ENCODE assay signal across 10 mouse cellular contexts in genomic region chr12:103314640-103315361, GRCm38 (mm10). TPM values are rescaled to one million over a fixed set of nuclear protein-coding genes. Genes with fewer than 3 reads are reported as not detected.
DNase-seq lines count a peak whose midpoint lies in the region; ATAC-seq and TF ChIP-seq lines count a peak whose summit lies in the region.
"Had no signal": no experiment of that assay in that cellular context is flagged by ENCODE, and none has a peak within 500 bp of the region (broad histone marks: within the 10 kb centered on the region; RNA-seq: fewer than 3 reads in every experiment).

No protein-coding gene starts in this region.

- no peak overlapping the region for H3K4me3 ChIP-seq in intestine, embryonic 14.5 days (ENCODE audit: low read depth, low read length)
- H3K4me3 ChIP-seq in intestine, postnatal 0 days (ENCODE audit: low read depth, low read length): no peak overlapping the region
- H3K4me3 ChIP-seq in forebrain, embryonic 11.5 days (ENCODE audit: low read depth, low read length): peak overlapping the region; percentile 45

- peaks cover 33% of the 10 kb centered on the region for H3K27me3 ChIP-seq in intestine, embryonic 14.5 days (replicated peaks; ENCODE audit: control insufficient read depth, insufficient read depth, low read length)
- H3K27me3 ChIP-seq in intestine, postnatal 0 days (replicated peaks; ENCODE audit: control insufficient read depth, insufficient read depth, low read length): peaks cover 4% of the 10 kb centered on the region; the same call in 1 of the 2 replicates
- no peaks in the 10 kb centered on the region; the same call in 1 of the 2 replicates for H3K27me3 ChIP-seq in forebrain, embryonic 11.5 days (ENCODE audit: control insufficient read depth, insufficient read depth, low read length)

- no peaks in the 10 kb centered on the region for H3K4me1 ChIP-seq in intestine, embryonic 14.5 days (replicated peaks; ENCODE audit: control insufficient read depth, insufficient read depth, low read length)
- H3K4me1 ChIP-seq in intestine, postnatal 0 days (replicated peaks; ENCODE audit: control insufficient read depth, insufficient read depth, low read length): no peaks in the 10 kb centered on the region
- H3K4me1 ChIP-seq in forebrain, embryonic 11.5 days (replicated peaks; ENCODE audit: control insufficient read depth, insufficient read depth, low read length): peaks cover 26% of the 10 kb centered on the region

- peak overlapping the region; percentile 16 for H3K4me2 ChIP-seq in intestine, embryonic 14.5 days (ENCODE audit: low read length)
- no peak overlapping the region for H3K4me2 ChIP-seq in intestine, postnatal 0 days (replicated peaks; ENCODE audit: low read depth)
- H3K4me2 ChIP-seq in forebrain, embryonic 11.5 days (ENCODE audit: low read depth, low read length, severe bottlenecking): peak overlapping the region; percentile 83

- H3K9me3 ChIP-seq in intestine, embryonic 14.5 days (ENCODE audit: control insufficient read depth, low read length): no peaks in the 10 kb centered on the region
- no peaks in the 10 kb centered on the region for H3K9me3 ChIP-seq in intestine, postnatal 0 days (ENCODE audit: control insufficient read depth)
- H3K9me3 ChIP-seq in forebrain, embryonic 11.5 days (ENCODE audit: control insufficient read depth, low read length): no peaks in the 10 kb centered on the region

- 10% methylated on average over 25 of the region's 25 CpGs for WGBS in intestine, embryonic 14.5 days
- 11% methylated on average over 24 of the region's 25 CpGs for WGBS in intestine, postnatal 0 days
- WGBS in forebrain, embryonic 11.5 days: under 1% methylated on average over 25 of the region's 25 CpGs

- no peak; the same call in 1 of the 2 replicates for ATAC-seq in intestine, embryonic 14.5 days (replicated peaks; ENCODE audit: low FRiP score, low TSS enrichment, low read depth)
- ATAC-seq in intestine, postnatal 0 days: no peak
- peak; percentile 87 for ATAC-seq in forebrain, embryonic 11.5 days (replicated peaks; ENCODE audit: low FRiP score)
- ATAC-seq in activated CD4-positive, CD25-positive, alpha-beta regulatory T cell, adult 4 months: no peak
- ATAC-seq: Patski had no signal

- DNase-seq in intestine, embryonic 14.5 days (ENCODE audit: low spot score): no peak
- DNase-seq in Muller cell, postnatal 12 days (ENCODE audit: inconsistent ontology term): peak; percentile 32
- peak; percentile 90 for DNase-seq in forebrain, embryonic 11.5 days (ENCODE audit: low spot score)
- DNase-seq in mesoderm, embryonic 11.5 days (ENCODE audit: low read depth, low spot score): peak; percentile 85
- DNase-seq in natural killer cell, adult 2 months (ENCODE audit: low spot score in 2 of 2): no peak
- DNase-seq in right cerebral cortex, postnatal 36 days (ENCODE audit: low spot score in 2 of 2): no peak

- TF ChIP-seq CTCF in intestine, postnatal 0 days (IDR thresholded peaks at IDR 0.05; ENCODE audit: low read depth): no peak

- H3K27ac ChIP-seq in intestine, embryonic 14.5 days (ENCODE audit: low read depth): no peak overlapping the region
- no peak overlapping the region for H3K27ac ChIP-seq in intestine, postnatal 0 days (ENCODE audit: low read depth, low read length)
- H3K27ac ChIP-seq in forebrain, embryonic 11.5 days (ENCODE audit: low read depth, low read length): peak overlapping the region; percentile 98

- no peaks in the 10 kb centered on the region for H3K36me3 ChIP-seq in intestine, embryonic 14.5 days (ENCODE audit: control insufficient read depth, insufficient read depth, low read length)
- no peaks in the 10 kb centered on the region for H3K36me3 ChIP-seq in intestine, postnatal 0 days (ENCODE audit: control insufficient read depth, insufficient read depth)
- H3K36me3 ChIP-seq in forebrain, embryonic 11.5 days (ENCODE audit: control insufficient read depth, insufficient read depth, low read length): no peaks in the 10 kb centered on the region

- H3K9ac ChIP-seq in intestine, embryonic 14.5 days (ENCODE audit: low read length): no peak overlapping the region
- H3K9ac ChIP-seq in intestine, postnatal 0 days (ENCODE audit: low read depth, low read length): no peak overlapping the region
- H3K9ac ChIP-seq in forebrain, embryonic 11.5 days (ENCODE audit: low read length): peak overlapping the region; percentile 74

RNA-seq across cellular contexts. Expression of gene Fam181a, which starts 4.0 kb away (rescaled TPM):
- polyA plus RNA-seq in intestine, embryonic 14.5 days (2014; fragmentation: Nextera tagmentation; extraction: Ambion mirVana): not detected in 2 replicates
- not detected in 2 replicates for polyA plus RNA-seq in intestine, postnatal 0 days (2015; fragmentation: Nextera tagmentation; extraction: Ambion mirVana)
- polyA plus RNA-seq in forebrain, embryonic 11.5 days (2014; fragmentation: Nextera tagmentation; extraction: Ambion mirVana): 27.3 and 28.5 TPM in 2 replicates
- polyA plus RNA-seq in activated CD4-positive, CD25-positive, alpha-beta regulatory T cell, adult 4 months (2017; shearing (Covaris generic)): not detected
- polyA plus RNA-seq: Patski; small intestine, adult 2 months had no signal

RNA-seq across cellular contexts. Expression of gene Asb2, which starts 41.0 kb away (rescaled TPM):
- polyA plus RNA-seq in intestine, embryonic 14.5 days (2014; fragmentation: Nextera tagmentation; extraction: Ambion mirVana): 24.1 and 24.6 TPM in 2 replicates
- 15.1 and 18.5 TPM in 2 replicates for polyA plus RNA-seq in intestine, postnatal 0 days (2015; fragmentation: Nextera tagmentation; extraction: Ambion mirVana)
- 0.35 and 0.40 TPM in 2 replicates for polyA plus RNA-seq in forebrain, embryonic 11.5 days (2014; fragmentation: Nextera tagmentation; extraction: Ambion mirVana)
- 10 to 100 TPM; 14.2 to 37.7 TPM for polyA plus RNA-seq in activated CD4-positive, CD25-positive, alpha-beta regulatory T cell, adult 4 months (2017; shearing (Covaris generic))

Comparison
In these comparisons a context has a peak if more than half of its experiments do, and no peak if none do; other contexts are left out.
1. DNase-seq: peak in Muller cell, postnatal 12 days (single experiment), forebrain, embryonic 11.5 days (single experiment) and mesoderm, embryonic 11.5 days (single experiment); none in intestine, embryonic 14.5 days (single experiment), natural killer cell, adult 2 months (0 of 2) and right cerebral cortex, postnatal 36 days (0 of 2).
2. RNA of gene Fam181a, which starts 4.0 kb away (polyA plus RNA-seq): 27.3 to 28.5 TPM in forebrain, embryonic 11.5 days; not detected in intestine, embryonic 14.5 days, not detected in intestine, postnatal 0 days and not detected in activated CD4-positive, CD25-positive, alpha-beta regulatory T cell, adult 4 months; every median in the first group is over 10 times any median in the second.
3. RNA of gene Asb2, which starts 41.0 kb away (polyA plus RNA-seq): 14.2 to 37.7 TPM in activated CD4-positive, CD25-positive, alpha-beta regulatory T cell, adult 4 months, 24.1 to 24.6 TPM in intestine, embryonic 14.5 days and 15.1 to 18.5 TPM in intestine, postnatal 0 days; 0.35 to 0.40 TPM in forebrain, embryonic 11.5 days; every median in the first group is over 10 times any median in the second.